Mouse (Mus musculus) 416B (cell line): Measurements from ENCODE around the gene Poln.
A peak's percentile ranks its signal among the peaks of the same experiment; 100 is the strongest.

ENCODE experiments used
- DNase-seq: peaks from one replicate; pipeline ENCODE4 v3.0.0; 2011; ENCODE audit warnings: low read depth

Poln gene

GRCm38 (mm10) chr5:34119121-34119856 is 50.0 kb downstream of the Poln start:
- DNase-seq = peak; percentile 11

DNA sequence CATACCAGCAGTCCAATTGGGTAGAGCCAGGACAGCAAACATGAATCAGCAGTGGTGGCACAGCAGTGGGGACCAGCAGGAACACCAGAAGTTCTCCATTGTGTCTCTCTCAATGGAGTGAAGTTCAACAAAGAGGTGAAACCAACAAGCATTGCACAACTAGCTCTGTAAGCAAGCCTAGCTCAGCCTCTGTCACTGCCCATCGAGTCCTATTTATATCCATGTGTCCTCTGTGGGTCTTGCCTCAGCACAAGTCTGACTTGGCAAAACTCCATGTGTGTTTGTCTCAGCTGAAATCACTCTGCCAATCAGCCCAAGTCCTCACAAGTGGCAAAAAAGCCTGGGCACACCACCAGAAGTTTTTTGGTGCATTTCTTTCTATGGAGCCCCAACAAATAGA is 63.6 kb downstream of the Poln start:
- DNase-seq = peak; percentile 75

DNA sequence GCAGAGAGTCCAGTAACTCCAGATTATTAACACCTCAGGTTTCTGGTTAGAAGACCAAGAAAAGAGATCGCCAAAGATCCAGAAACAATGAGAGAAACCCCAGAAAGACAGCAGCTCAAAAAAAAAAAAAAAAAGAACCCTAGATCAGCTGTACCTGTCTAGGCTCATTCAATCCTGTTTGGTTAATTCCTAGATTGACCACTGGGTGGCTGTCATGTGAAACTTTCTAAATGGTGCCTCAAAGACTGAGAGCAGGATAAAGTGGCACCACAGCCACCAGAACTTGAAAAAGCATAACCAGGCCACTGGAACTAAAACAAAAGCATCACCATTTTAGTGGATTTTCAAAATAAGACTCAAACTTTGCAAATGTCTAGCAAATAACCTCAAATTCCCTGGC is 71.9 kb downstream of the Poln start:
- DNase-seq = peak; percentile 62

DNA sequence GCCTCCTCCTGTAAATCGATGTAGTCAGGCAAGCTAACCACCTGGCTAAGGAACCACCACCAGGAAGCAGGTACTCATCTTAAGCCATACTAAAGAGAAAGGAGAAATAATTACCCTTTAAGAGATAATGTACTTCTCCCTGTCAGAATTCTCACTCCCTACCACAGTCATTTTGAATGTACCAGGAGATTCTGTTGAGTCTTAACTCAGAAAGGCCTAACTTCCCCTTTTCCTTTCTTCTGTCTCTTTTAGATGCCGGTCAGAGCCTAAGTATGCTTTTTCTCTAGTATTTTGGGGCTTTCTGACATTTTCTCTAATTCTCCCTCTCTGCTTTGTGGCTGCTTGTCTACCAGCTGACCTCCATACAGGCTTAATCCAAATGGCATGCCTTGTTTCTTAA is 76.2 kb downstream of the Poln start:
- no peak for DNase-seq

DNA sequence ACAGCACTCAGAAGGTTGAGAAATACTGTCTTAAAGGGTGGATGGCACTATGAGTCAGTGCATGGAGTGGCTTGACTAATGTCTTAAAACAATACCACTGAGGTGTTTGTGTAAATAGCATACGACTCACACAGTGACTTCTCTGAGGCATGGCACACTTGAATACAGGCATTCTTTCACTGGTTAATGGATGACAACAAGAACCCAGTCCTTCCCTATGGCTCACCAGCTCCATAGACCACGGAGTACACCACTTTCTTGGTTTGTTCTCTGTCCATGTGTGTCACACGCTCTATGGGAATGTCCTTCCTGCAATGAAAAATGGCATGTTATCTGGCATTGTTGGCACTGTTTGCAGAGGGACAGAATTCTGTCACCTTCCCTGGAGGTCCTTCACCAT is 136.7 kb downstream of the Poln start:
- DNase-seq = peak; percentile 11

DNA sequence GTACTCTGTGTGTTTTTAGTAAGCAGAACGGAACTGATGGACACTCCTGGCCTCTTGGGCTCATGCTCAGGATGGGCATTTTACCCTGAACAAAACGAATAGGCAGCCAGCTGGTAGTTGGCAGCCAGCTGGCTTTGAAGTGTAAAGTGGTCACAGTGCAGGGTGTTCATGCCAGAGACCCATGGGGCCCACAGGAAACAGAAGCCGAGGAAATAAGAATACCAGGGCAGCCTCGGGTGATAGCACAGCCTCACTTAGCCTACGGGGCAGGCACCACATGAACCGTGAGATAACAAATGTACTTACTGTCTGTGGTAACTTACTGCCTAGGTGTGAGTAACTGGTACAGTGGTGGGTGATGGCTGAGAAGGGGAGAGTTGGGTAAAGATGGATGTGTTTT is 138.2 kb downstream of the Poln start:
- no peak for DNase-seq

GRCm38 (mm10) chr5:34030101-34030500 is 139.1 kb downstream of the Poln start:
- DNase-seq = no peak

- no peak for DNase-seq
Measured at GRCm38 (mm10) chr5:34018968-34019367, 150.3 kb downstream of the Poln start.

GRCm38 (mm10) chr5:34014652-34015051 is 154.6 kb downstream of the Poln start:
- DNase-seq = peak; percentile 12

DNA sequence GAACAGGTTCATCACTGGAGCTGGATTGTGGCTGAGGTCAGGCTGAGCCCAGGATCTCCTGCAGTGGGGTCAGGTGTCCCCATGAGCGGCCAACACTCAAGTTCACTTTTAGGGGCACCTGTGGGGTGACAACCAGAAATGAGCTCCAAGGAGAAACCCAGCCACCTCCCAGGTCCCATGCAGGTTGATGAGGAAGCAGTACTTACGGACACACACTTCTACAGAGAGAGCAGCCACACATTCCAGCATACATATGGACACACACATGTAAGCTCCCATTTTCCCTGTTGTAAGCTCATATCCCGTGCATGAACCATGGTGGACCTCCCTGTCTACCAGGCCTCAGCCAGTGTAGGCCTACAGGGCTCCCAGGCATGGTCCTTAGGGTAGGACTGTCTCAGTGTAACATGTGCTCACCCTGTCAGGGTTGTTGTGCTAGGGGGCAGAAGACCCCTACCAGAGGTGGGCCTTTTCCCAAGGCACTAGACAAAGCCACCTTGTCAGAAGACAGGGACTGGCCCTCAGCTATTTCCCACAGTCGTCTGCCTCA is 161.8 kb downstream of the Poln start:
- DNase-seq = no peak

GRCm38 (mm10) chr5:34006832-34007231 is 162.4 kb downstream of the Poln start:
- no peak for DNase-seq

GRCm38 (mm10) chr5:34004618-34005017 is 164.6 kb downstream of the Poln start:
- DNase-seq = no peak

- DNase-seq = no peak
Measured at GRCm38 (mm10) chr5:34002636-34003035, 166.6 kb downstream of the Poln start.

- DNase-seq = no peak
Measured at GRCm38 (mm10) chr5:34001401-34001800, 167.8 kb downstream of the Poln start.

DNA sequence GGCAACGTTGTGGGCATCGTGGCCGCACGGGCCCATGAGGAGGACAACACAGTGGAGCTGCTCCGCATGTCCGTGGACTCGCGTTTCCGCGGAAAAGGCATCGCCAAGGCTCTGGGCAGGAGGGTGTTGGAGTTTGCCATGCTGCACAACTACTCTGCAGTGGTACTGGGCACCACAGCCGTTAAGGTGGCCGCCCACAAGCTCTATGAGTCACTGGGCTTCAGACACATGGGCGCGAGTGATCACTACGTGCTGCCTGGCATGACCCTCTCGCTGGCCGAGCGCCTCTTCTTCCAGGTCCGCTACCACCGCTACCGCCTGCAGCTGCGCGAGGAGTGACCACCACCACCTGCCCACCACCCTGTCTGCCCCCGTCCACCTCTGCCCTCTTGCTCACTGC is 168.4 kb downstream of the Poln start:
- no peak for DNase-seq

DNA sequence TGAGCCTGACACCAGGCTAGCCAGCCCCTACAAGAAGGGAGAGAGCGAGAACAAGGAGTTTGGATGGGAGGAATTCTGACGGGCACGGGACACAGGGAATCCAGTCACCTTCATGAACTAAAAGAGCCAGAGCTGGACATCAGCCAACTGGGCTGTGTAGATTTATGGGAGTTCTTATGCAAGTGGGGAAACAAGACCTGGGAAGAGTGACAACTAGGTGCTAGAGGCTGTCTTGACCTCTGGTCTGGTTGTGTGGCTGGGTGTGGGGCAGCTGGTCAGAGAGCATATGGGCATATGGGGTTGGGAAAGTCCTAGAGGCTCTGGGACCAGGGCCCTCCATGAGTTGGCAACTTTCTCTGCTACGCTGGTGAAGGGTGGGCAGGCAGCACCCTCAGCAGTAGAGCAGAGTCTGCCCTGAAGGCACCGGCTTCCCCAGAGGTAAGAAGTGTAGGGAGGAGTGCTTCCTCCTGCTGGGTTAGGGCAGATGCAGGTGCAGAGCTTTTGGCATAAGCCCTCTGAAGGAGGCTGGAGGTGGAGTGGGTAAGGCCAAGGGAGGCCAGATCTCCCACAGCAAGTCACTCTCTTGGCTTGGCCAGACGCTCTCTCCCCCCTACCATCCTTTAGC is 169.7 kb downstream of the Poln start:
- DNase-seq = no peak

DNA sequence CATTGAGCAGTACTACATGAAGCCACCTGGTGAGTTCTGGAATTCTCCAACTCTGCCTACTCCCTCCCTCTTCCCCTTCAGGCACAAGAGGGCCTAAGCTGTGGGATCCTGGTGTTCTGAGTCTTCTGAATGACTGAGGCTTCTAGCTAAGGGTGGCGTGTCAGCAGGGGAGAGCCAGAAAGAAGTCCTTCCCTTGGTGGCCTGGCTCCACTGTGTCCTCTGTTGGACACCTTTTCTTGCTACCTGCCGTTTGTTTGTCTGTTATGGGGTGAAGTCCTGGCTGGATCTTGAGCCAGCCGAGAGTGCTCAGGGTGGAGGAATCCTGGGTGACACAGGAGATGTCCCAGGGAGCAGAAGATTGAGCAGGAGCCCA is 170.8 kb downstream of the Poln start:
- DNase-seq = no peak

DNA sequence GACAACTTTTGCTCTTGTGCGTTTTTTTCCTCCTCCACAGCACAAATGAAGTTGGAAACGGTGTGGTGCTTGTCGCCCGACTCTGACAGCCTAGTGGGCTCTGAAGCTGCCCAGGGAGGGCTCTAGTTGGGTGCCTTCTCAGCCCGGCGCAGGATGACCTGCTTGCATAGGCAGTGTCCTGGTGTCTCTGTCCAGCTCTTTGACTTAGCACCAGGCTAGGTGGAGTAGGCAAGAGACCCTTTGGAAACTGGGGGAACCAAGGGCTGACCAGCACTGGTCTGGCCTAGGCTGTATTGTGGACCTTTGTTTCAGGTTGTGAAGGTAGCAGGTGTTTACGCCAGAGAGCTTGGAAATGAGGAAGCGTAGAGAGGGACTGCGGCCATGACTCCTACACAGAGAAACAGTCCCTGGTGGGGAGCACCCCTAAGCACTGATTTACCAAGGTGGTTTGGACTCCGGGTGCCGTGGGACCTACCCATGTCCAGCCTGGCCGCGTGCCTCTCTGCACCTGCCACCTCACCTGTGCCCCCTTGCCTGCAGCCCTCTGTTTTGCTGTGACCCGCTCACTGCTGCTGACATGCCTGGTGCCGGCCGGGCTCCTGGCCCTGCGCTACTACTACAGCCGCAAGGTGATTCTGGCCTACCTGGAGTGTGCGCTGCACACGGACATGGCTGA is 171.3 kb downstream of the Poln start:
- DNase-seq = no peak

- no peak for DNase-seq
Measured at GRCm38 (mm10) chr5:33997051-33997741, 172.1 kb downstream of the Poln start.

DNA sequence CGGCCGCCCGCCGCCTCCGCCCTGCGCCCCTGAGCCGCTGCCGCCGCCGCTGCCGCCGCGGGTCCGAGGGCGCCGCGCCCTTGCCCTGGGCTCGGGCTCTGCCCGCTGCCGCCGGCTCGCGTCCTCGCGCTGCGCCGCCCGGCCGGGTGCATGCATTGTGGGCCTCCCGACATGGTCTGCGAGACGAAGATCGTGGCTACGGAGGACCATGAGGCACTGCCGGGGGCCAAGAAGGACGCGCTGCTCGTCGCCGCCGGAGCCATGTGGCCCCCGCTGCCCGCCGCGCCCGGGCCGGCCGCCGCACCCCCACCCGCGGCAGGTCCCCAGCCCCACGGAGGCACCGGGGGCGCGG is 172.6 kb downstream of the Poln start:
- DNase-seq = no peak

- DNase-seq = no peak
Measured at GRCm38 (mm10) chr5:33995843-33996693, 173.2 kb downstream of the Poln start, which contains the start of gene Nat8l. Gene Nat8l (plus strand): TSS chr5:33995984.
